Mouse (Mus musculus) right cerebral cortex, postnatal 4 days (tissue): ENCODE data around the gene Slco1a6.
"Not testable (repeated sequence)": the region's sequence is repeated elsewhere in the genome, so short reads cannot be mapped to it uniquely, and the experiment has no call there.

ENCODE experiments used
- DNase-seq: peaks from one replicate; pipeline ENCODE4 v3.0.0-alpha.2; 2022

The Slco1a6 gene

GRCm38 (mm10) chr6:142208421-142208820 lies at the start of gene Slco1a6:
Slco1a6 (minus strand) TSS chr6:142208521.
- DNase-seq = no peak

GRCm38 (mm10) chr6:142250738-142251307 lies 42.5 kb upstream of the Slco1a6 start:
- not testable (repeated sequence) for DNase-seq

GRCm38 (mm10) chr6:142245065-142245464 lies 36.7 kb upstream of the Slco1a6 start:
- DNase-seq = no peak

- DNase-seq = no peak
Measured at GRCm38 (mm10) chr6:142239468-142239867, 31.1 kb upstream of the Slco1a6 start.

GRCm38 (mm10) chr6:142220138-142220537 lies 11.8 kb upstream of the Slco1a6 start:
- no peak for DNase-seq

GRCm38 (mm10) chr6:142211821-142212220 lies 3.5 kb upstream of the Slco1a6 start:
- DNase-seq = no peak

GRCm38 (mm10) chr6:142209749-142210148 lies 1.4 kb upstream of the Slco1a6 start:
- no peak for DNase-seq

- no peak for DNase-seq
Measured at GRCm38 (mm10) chr6:142200524-142200923, 7.8 kb downstream of the Slco1a6 start.

- no peak for DNase-seq
Measured at GRCm38 (mm10) chr6:142194245-142194644, 14.1 kb downstream of the Slco1a6 start.

- DNase-seq = no peak
Measured at GRCm38 (mm10) chr6:142191962-142192361, 16.4 kb downstream of the Slco1a6 start.

GRCm38 (mm10) chr6:142187426-142187825 lies 20.9 kb downstream of the Slco1a6 start:
- no peak for DNase-seq

GRCm38 (mm10) chr6:142185868-142186415 lies 22.4 kb downstream of the Slco1a6 start:
- DNase-seq = no peak

- DNase-seq = no peak
Measured at GRCm38 (mm10) chr6:142163406-142163805, 44.9 kb downstream of the Slco1a6 start.

- DNase-seq = no peak
Measured at GRCm38 (mm10) chr6:142161171-142161570, 47.1 kb downstream of the Slco1a6 start.

- not testable (repeated sequence) for DNase-seq
Measured at GRCm38 (mm10) chr6:142154081-142154480, 54.2 kb downstream of the Slco1a6 start.

- no peak for DNase-seq
Measured at GRCm38 (mm10) chr6:142148371-142148770, 60.0 kb downstream of the Slco1a6 start.

- DNase-seq = peak; percentile 11
Measured at GRCm38 (mm10) chr6:142111667-142112305, 96.5 kb downstream of the Slco1a6 start.

- no peak for DNase-seq
Measured at GRCm38 (mm10) chr6:142091126-142091525, 117.2 kb downstream of the Slco1a6 start.

- DNase-seq = not testable (repeated sequence)
Measured at GRCm38 (mm10) chr6:142058281-142058680, 150.0 kb downstream of the Slco1a6 start.

- no peak for DNase-seq
Measured at GRCm38 (mm10) chr6:142047689-142048088, 160.6 kb downstream of the Slco1a6 start.

GRCm38 (mm10) chr6:142045746-142046145 lies 162.6 kb downstream of the Slco1a6 start:
- no peak for DNase-seq

GRCm38 (mm10) chr6:142041896-142042295 lies 166.4 kb downstream of the Slco1a6 start:
- DNase-seq = no peak

- DNase-seq = peak; percentile 26
Measured at GRCm38 (mm10) chr6:142040306-142041175, 167.8 kb downstream of the Slco1a6 start.
